Mouse (Mus musculus) megakaryocyte, embryonic 14.5 days (primary cell): Measurements from ENCODE around the gene Abhd14b.

Experiments used
- FLI1 ChIP-seq: IDR thresholded peaks from 2 replicates; pipeline ENCODE4 v1.6.1; 2012; ENCODE audit warnings: low read length, inconsistent platforms, mixed read lengths
- GATA1 ChIP-seq: IDR thresholded peaks from 3 replicates; pipeline ENCODE4 v1.6.1; 2012; ENCODE audit warnings: mixed read lengths, low read length, inconsistent platforms, borderline replicate concordance

- TF ChIP-seq GATA1 (no peak), FLI1 (no peak)
These were observed 37.8 kb downstream of the Abhd14b start for GRCm38 (mm10) chr9:106485076-106485475.
